Mouse (Mus musculus) myocyte (in vitro differentiated cells): ENCODE results near the gene Atad2b.

Source experiments
- CEBPB ChIP-seq: IDR thresholded peaks from 2 replicates; pipeline ENCODE4 v1.6.1; 2011; ENCODE audit warnings: mild to moderate bottlenecking, moderate library complexity; ENCODE audit not compliant: poor library complexity, insufficient read depth, severe bottlenecking
- MAX ChIP-seq: IDR thresholded peaks from one replicate; pipeline ENCODE4 v1.6.1; 2011; ENCODE audit warnings: low read depth, mild to moderate bottlenecking, control low read depth
- MYOD1 ChIP-seq, 3 experiments: IDR thresholded peaks; one replicate each; pipeline ENCODE4 v1.6.1; 2011; ENCODE audit warnings: control low read depth in 2 of 3, low read depth in 2 of 3, mild to moderate bottlenecking in 2 of 3, moderate library complexity in 1 of 3; ENCODE audit not compliant: insufficient read length in 2 of 3, control insufficient read depth in 1 of 3
- MYOG ChIP-seq, 3 experiments: IDR thresholded peaks; one replicate each; pipeline ENCODE4 v1.6.1; 2011; ENCODE audit warnings: control low read depth in 2 of 3, low read depth in 2 of 3, mild to moderate bottlenecking in 2 of 3; ENCODE audit not compliant: insufficient read length in 2 of 3, control insufficient read depth in 1 of 3, insufficient read depth in 1 of 3
- POLR2A ChIP-seq: IDR thresholded peaks from one replicate; pipeline ENCODE4 v1.6.1; 2011; ENCODE audit warnings: low read depth, mild to moderate bottlenecking, control low read depth, moderate library complexity; ENCODE audit not compliant: insufficient read length
- SRF ChIP-seq: IDR thresholded peaks from one replicate; pipeline ENCODE4 v1.6.1; 2011; ENCODE audit warnings: low read depth; ENCODE audit not compliant: control insufficient read depth, insufficient read length
- TCF12 ChIP-seq: IDR thresholded peaks from one replicate; pipeline ENCODE4 v1.6.1; 2011; ENCODE audit warnings: mild to moderate bottlenecking, control low read depth; ENCODE audit not compliant: poor library complexity, insufficient read depth, severe bottlenecking
- USF1 ChIP-seq: IDR thresholded peaks from one replicate; pipeline ENCODE4 v1.6.1; 2011; ENCODE audit warnings: low read depth, mild to moderate bottlenecking, control low read depth, moderate library complexity

DNA sequence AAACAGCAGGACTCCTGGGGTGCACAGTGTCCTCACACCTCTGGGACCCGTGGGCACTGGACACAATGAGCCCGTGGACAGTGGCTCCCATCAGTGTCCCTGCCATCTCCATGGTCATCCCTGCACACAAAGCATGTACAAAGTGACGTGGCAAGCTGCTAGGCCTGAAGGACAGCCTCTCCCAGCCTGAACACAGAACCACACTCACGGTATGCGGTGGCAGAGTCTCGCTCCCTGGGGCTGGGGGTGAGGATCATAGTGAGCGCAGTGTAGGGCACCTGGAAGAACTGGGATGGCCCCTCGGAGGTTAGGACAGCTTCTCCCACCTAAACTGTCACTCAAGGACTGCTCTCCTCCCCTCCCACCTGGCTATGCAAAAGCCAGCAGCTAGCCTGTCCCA, 48.2 kb upstream of the Atad2b start:
- TF ChIP-seq POLR2A (no peak), MAX (no peak), CEBPB (no peak), TCF12 (no peak), USF1 (no peak), MYOG (IDR thresholded peaks at IDR 0.05; ENCODE audit: control insufficient read depth in 1 of 3, insufficient read depth in 1 of 3, insufficient read length in 2 of 3, low read depth in 2 of 3) (no peak), SRF (no peak), MYOD1 (IDR thresholded peaks at IDR 0.05; ENCODE audit: control insufficient read depth in 1 of 3, insufficient read length in 2 of 3, low read depth in 2 of 3) (no peak)
